Mouse (Mus musculus): ENCODE data around the gene Kcnd3. TPM values are rescaled to one million over a fixed set of nuclear protein-coding genes. Genes with fewer than 3 reads are reported as not detected.
A peak's percentile ranks its signal among the peaks of the same experiment; 100 is the strongest.

The Kcnd3 gene
- polyA plus RNA-seq, 1 experiment, result 5.0 TPM

DNA sequence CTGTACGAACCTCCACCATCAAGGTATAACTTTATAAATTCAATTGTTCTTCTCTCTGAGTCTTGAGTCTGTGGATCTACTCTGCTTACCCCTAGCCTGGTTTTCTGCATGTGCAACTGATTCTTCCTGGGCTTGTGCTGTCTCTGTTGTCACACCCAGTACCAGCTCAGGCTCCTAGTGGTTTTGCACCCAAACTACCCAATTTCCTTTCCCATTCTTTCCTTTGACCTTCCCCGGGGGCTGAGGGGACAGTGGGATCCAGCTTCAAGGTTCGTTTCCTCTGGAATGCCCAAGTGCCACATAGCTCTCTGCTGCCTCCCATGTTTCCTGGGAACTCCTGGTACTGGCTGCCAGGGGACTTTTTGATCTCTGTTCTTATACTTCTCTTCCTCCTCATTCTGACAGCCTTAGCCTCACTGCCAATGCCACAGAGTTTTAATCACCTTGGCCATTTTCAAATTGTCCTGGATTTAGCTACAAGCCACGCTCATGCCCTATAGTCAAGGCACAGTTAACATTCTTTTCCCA lies 214.9 kb downstream of the Kcnd3 start:
- 47% methylated on average over 4 of the region's 4 CpGs for WGBS
- Histone ChIP-seq H3K4me3 (ENCODE audit: insufficient read depth, low read depth, low read length) (no peak overlapping the region), H3K36me3 (ENCODE audit: control insufficient read depth, insufficient read depth, low read length) (no peaks in the 10 kb centered on the region), H3K4me1 (ENCODE audit: control insufficient read depth, insufficient read depth, low read length) (no peaks in the 10 kb centered on the region), H3K27me3 (replicated peaks; ENCODE audit: control insufficient read depth, insufficient read depth, low read length) (no peaks in the 10 kb centered on the region), H3K27ac (ENCODE audit: insufficient read depth, low read depth, low read length) (no peak overlapping the region)
- TF ChIP-seq CTCF (conservative IDR thresholded peaks at IDR 0.05; ENCODE audit: insufficient read depth, insufficient read length, low read depth, low read length), result no peak
- TF ChIP-seq POLR2A (IDR thresholded peaks at IDR 0.05; ENCODE audit: low read depth, low read length), result no peak
- DNase-seq, result peak; percentile 7

DNA sequence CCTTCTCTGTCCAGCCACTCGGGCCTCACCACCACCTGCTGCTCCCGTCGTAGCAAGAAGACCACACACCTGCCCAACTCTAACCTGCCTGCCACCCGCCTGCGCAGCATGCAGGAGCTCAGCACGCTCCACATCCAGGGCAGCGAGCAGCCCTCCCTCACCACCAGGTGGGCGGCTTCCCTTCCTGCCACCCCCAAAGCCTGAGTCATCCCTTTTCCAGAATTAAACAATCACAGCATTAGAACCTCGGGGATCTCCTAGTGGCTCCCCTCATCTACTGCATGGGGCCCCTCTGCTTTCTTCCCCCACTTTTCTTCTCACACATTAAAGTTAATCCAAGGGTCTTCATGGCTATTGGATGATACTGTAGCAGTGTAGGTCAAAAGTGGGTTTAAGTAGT lies 216.0 kb downstream of the Kcnd3 start:
- no peaks in the 10 kb centered on the region for H3K27me3 ChIP-seq (replicated peaks; ENCODE audit: control insufficient read depth, insufficient read depth, low read length)
- no peak for DNase-seq
- 67% methylated on average over 9 of the region's 9 CpGs for WGBS
- H3K27ac ChIP-seq (ENCODE audit: insufficient read depth, low read depth, low read length), result no peak overlapping the region
- no peak overlapping the region for H3K4me3 ChIP-seq (ENCODE audit: insufficient read depth, low read depth, low read length)
- no peaks in the 10 kb centered on the region for H3K4me1 ChIP-seq (ENCODE audit: control insufficient read depth, insufficient read depth, low read length)
- no peak for TF ChIP-seq CTCF (conservative IDR thresholded peaks at IDR 0.05; ENCODE audit: insufficient read depth, insufficient read length, low read depth, low read length)
- no peak for TF ChIP-seq POLR2A (IDR thresholded peaks at IDR 0.05; ENCODE audit: low read depth, low read length)
- no peaks in the 10 kb centered on the region for H3K36me3 ChIP-seq (ENCODE audit: control insufficient read depth, insufficient read depth, low read length)

DNA sequence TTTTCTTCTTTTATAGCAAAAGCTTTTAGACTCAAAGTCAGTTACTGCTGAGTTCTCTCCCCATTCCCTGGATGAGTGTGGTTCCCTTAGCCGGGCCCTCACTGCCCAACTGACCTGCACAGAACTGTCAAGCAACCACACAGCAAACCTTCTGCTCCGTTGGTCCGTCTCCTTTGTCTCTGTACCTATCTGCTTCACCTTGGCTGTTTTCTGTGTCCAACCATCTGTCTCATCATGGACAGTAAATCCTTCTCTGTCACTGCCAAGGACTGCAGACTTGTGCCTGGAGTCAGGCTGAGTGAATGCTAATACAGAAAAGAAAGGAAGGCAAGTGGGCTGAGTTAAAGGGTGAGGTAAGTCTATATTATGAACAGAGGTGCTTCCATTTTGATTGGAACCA lies 217.6 kb downstream of the Kcnd3 start:
- no peak for DNase-seq
- no peak overlapping the region for H3K27ac ChIP-seq (ENCODE audit: insufficient read depth, low read depth, low read length)
- H3K4me3 ChIP-seq (ENCODE audit: insufficient read depth, low read depth, low read length), result no peak overlapping the region
- TF ChIP-seq POLR2A (IDR thresholded peaks at IDR 0.05; ENCODE audit: low read depth, low read length) (no peak), CTCF (conservative IDR thresholded peaks at IDR 0.05; ENCODE audit: insufficient read depth, insufficient read length, low read depth, low read length) (no peak)
- WGBS, result 89% methylated on average over 3 of the region's 3 CpGs
- H3K36me3 ChIP-seq (ENCODE audit: control insufficient read depth, insufficient read depth, low read length), result no peaks in the 10 kb centered on the region
- no peaks in the 10 kb centered on the region; the same call in 1 of the 2 replicates for H3K27me3 ChIP-seq (replicated peaks; ENCODE audit: control insufficient read depth, insufficient read depth, low read length)
- H3K4me1 ChIP-seq (ENCODE audit: control insufficient read depth, insufficient read depth, low read length), result no peaks in the 10 kb centered on the region

DNA sequence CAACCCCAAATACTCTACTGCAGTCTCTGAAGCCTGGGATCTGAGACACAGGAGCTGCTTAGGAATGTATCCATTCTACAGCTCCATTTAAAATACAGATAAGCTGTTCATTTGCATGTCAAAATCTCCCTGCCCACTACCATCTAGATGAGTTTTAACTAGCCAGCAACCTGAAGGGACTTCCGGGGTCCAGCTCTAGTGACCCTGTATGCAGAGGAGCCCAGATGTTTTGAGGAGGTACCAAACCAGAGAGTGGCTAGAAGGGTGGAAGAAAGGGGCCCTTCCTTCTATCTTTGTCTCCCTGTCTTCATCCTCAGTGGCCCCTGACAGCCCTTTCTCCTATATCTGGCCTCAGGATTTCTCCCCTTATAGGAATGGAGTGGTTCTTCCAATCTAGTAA lies 218.7 kb downstream of the Kcnd3 start:
- no peak overlapping the region for H3K4me3 ChIP-seq (ENCODE audit: insufficient read depth, low read depth, low read length)
- H3K27ac ChIP-seq (ENCODE audit: insufficient read depth, low read depth, low read length), result no peak overlapping the region
- no peak for TF ChIP-seq CTCF (conservative IDR thresholded peaks at IDR 0.05; ENCODE audit: insufficient read depth, insufficient read length, low read depth, low read length)
- TF ChIP-seq POLR2A (IDR thresholded peaks at IDR 0.05; ENCODE audit: low read depth, low read length), result no peak
- DNase-seq, result no peak
- no peaks in the 10 kb centered on the region for H3K36me3 ChIP-seq (ENCODE audit: control insufficient read depth, insufficient read depth, low read length)
- no peaks in the 10 kb centered on the region; the same call in 1 of the 2 replicates for H3K27me3 ChIP-seq (replicated peaks; ENCODE audit: control insufficient read depth, insufficient read depth, low read length)
- 81% methylated on average over 1 of the region's 1 CpGs for WGBS
- H3K4me1 ChIP-seq (ENCODE audit: control insufficient read depth, insufficient read depth, low read length), result no peaks in the 10 kb centered on the region

DNA sequence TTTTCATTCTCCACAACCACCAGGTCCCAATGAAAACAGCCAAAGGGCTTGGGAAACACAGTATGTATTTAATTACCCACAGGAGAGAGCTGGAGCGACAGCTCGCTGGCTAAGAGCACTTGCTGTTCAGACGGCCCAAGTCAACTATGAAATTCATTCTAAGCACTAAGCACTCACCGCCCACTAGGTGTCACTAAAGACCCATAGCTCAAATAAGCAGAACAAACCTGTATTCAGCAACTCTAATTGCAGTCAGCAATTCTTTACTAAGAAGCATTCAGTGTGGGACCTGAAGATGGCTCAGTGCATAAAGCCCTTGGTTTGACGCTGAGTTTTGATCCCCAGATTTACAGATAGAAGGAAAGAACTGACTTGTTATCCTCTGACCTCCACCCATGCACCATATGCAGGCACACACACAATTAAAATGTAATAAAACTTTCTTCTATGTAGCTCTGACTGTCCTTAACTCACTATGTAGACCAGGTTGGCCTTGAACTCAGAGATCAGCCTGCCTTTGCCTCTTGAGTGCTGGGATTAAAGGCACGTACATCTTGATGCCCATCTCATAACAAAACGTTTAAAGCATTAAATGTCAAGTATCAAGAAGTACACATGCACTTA lies 222.6 kb downstream of the Kcnd3 start:
- Histone ChIP-seq H3K36me3 (ENCODE audit: control insufficient read depth, insufficient read depth, low read length) (no peaks in the 10 kb centered on the region; the same call in 1 of the 2 replicates), H3K27ac (ENCODE audit: insufficient read depth, low read depth, low read length) (no peak overlapping the region), H3K4me3 (ENCODE audit: insufficient read depth, low read depth, low read length) (no peak overlapping the region), H3K4me1 (ENCODE audit: control insufficient read depth, insufficient read depth, low read length) (no peaks in the 10 kb centered on the region), H3K27me3 (replicated peaks; ENCODE audit: control insufficient read depth, insufficient read depth, low read length) (no peaks in the 10 kb centered on the region; the same call in 1 of the 2 replicates)
- peak; percentile 57 for TF ChIP-seq CTCF (conservative IDR thresholded peaks at IDR 0.05; ENCODE audit: insufficient read depth, insufficient read length, low read depth, low read length)
- TF ChIP-seq POLR2A (IDR thresholded peaks at IDR 0.05; ENCODE audit: low read depth, low read length), result no peak
- DNase-seq, result peak; percentile 85
- WGBS, result 23% methylated on average over 7 of the region's 7 CpGs

DNA sequence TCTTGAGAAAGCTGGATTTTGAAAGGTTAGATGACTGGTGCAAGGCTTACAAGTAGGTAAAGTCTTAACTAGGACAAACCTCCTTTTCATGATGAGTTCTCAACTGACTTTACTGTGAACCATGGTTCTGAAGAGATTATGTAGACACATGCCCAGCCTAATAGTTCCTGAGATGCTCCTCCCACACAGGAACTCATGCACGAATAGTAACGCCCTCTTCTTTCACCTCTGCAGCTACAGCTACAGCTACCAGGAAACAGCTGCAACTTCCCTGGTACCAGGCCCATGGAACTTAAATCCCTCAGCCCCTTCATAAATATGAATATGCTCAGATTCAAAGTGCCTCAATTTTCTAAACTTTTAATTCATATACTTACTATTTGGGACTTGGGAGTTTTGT lies 223.8 kb downstream of the Kcnd3 start:
- 33% methylated on average over 2 of the region's 2 CpGs for WGBS
- H3K4me3 ChIP-seq (ENCODE audit: insufficient read depth, low read depth, low read length), result no peak overlapping the region
- no peaks in the 10 kb centered on the region for H3K4me1 ChIP-seq (ENCODE audit: control insufficient read depth, insufficient read depth, low read length)
- no peaks in the 10 kb centered on the region; the same call in 1 of the 2 replicates for H3K27me3 ChIP-seq (replicated peaks; ENCODE audit: control insufficient read depth, insufficient read depth, low read length)
- H3K27ac ChIP-seq (ENCODE audit: insufficient read depth, low read depth, low read length), result no peak overlapping the region
- no peak for DNase-seq
- TF ChIP-seq POLR2A (IDR thresholded peaks at IDR 0.05; ENCODE audit: low read depth, low read length) (no peak), CTCF (conservative IDR thresholded peaks at IDR 0.05; ENCODE audit: insufficient read depth, insufficient read length, low read depth, low read length) (no peak)
- H3K36me3 ChIP-seq (ENCODE audit: control insufficient read depth, insufficient read depth, low read length), result peaks cover 2% of the 10 kb centered on the region; the same call in 1 of the 2 replicates

DNA sequence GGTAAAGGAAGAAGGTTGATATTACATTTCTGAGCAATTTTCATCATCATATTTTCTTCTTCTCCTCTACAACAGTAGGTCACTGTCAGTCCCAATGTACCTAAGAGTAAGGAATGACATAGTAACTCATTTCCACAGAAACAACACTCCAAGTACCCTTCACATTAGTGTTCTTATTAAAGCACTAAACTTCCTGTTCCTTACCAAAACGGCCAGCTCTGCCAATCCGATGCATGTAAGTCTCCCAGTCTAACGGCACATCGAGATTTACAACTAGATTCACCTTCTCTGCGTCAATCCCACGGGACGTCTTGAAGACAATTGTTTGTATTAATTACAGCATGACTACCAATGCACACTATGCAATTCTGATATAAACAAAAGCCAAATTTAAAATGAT lies 228.2 kb downstream of the Kcnd3 start:
- Histone ChIP-seq H3K36me3 (ENCODE audit: control insufficient read depth, insufficient read depth, low read length) (peaks cover 5% of the 10 kb centered on the region; the same call in 1 of the 2 replicates), H3K27me3 (replicated peaks; ENCODE audit: control insufficient read depth, insufficient read depth, low read length) (no peaks in the 10 kb centered on the region), H3K4me3 (ENCODE audit: insufficient read depth, low read depth, low read length) (no peak overlapping the region), H3K4me1 (ENCODE audit: control insufficient read depth, insufficient read depth, low read length) (no peaks in the 10 kb centered on the region), H3K27ac (ENCODE audit: insufficient read depth, low read depth, low read length) (no peak overlapping the region)
- DNase-seq, result no peak
- TF ChIP-seq POLR2A (IDR thresholded peaks at IDR 0.05; ENCODE audit: low read depth, low read length), result no peak
- TF ChIP-seq CTCF (conservative IDR thresholded peaks at IDR 0.05; ENCODE audit: insufficient read depth, insufficient read length, low read depth, low read length), result no peak
- WGBS, result 89% methylated on average over 7 of the region's 7 CpGs
